Mouse (Mus musculus) forebrain, embryonic 16.5 days (tissue): ENCODE measurements around the gene Sept4. TPM values are rescaled to one million over a fixed set of nuclear protein-coding genes. Genes with fewer than 3 reads are reported as not detected.
A peak's percentile ranks its signal among the peaks of the same experiment; 100 is the strongest.

ENCODE experiments used
- ATAC-seq: fragments of 200-750 bp; cut with Nextera tagmentation; 2 replicates; pipeline ENCODE4 v1.8.0; 2017; ENCODE audit warnings: mild to moderate bottlenecking, moderate library complexity
- H3K27ac ChIP-seq: fragments of 300-500 bp; sonication (generic); 2 replicates; pipeline ENCODE4 v1.5.1; 2014; ENCODE audit warnings: low read length, control low read depth
- H3K27me3 ChIP-seq: fragments of 300-500 bp; sonication (generic); replicated peaks from 2 replicates; pipeline ENCODE4 v1.6.1; 2014; ENCODE audit warnings: low read length; ENCODE audit not compliant: control insufficient read depth, insufficient read depth
- H3K36me3 ChIP-seq: fragments of 300-500 bp; sonication (generic); 2 replicates; pipeline ENCODE4 v1.6.1; 2014; ENCODE audit not compliant: control insufficient read depth, insufficient read depth
- H3K4me1 ChIP-seq: fragments of 300-500 bp; sonication (generic); replicated peaks from 2 replicates; pipeline ENCODE4 v1.6.1; 2014; ENCODE audit warnings: low read length; ENCODE audit not compliant: control insufficient read depth, insufficient read depth
- H3K4me2 ChIP-seq: fragments of 300-500 bp; sonication (generic); 2 replicates; pipeline ENCODE4 v1.6.1; 2014; ENCODE audit warnings: mild to moderate bottlenecking, low read length, control low read depth
- H3K4me3 ChIP-seq: fragments of 300-500 bp; sonication (generic); replicated peaks from 2 replicates; pipeline ENCODE4 v1.5.1; 2014; ENCODE audit warnings: mild to moderate bottlenecking, low read length, control low read depth
- H3K9ac ChIP-seq: fragments of 300-500 bp; sonication (generic); replicated peaks from 2 replicates; pipeline ENCODE4 v1.6.1; 2014; ENCODE audit warnings: low read depth, low read length, control low read depth
- H3K9me3 ChIP-seq: fragments of 300-500 bp; sonication (generic); 2 replicates; pipeline ENCODE4 v1.6.1; 2016; ENCODE audit warnings: low read length; ENCODE audit not compliant: control insufficient read depth
- WGBS: fragments of 180-500 bp; shearing (Covaris S2); extraction: QIAGEN DNeasy Blood & Tissue Kit; methylation state at CpG from one replicate; pipeline ENCODE4 v1.1.7; 2014; 5-methylcytosine and 5-hydroxymethylcytosine counted together
- polyA plus RNA-seq: library from polyadenylated mRNA; unstranded; fragments of >200 nt; fragmentation: Nextera tagmentation; extraction: Ambion mirVana; gene quantifications from 2 replicates; pipeline ENCODE4 v1.2.1, GENCODE M21; 2015

Gene Sept4
- polyA plus RNA-seq, 1 experiment from 2014 or later: 21.9 TPM

DNA sequence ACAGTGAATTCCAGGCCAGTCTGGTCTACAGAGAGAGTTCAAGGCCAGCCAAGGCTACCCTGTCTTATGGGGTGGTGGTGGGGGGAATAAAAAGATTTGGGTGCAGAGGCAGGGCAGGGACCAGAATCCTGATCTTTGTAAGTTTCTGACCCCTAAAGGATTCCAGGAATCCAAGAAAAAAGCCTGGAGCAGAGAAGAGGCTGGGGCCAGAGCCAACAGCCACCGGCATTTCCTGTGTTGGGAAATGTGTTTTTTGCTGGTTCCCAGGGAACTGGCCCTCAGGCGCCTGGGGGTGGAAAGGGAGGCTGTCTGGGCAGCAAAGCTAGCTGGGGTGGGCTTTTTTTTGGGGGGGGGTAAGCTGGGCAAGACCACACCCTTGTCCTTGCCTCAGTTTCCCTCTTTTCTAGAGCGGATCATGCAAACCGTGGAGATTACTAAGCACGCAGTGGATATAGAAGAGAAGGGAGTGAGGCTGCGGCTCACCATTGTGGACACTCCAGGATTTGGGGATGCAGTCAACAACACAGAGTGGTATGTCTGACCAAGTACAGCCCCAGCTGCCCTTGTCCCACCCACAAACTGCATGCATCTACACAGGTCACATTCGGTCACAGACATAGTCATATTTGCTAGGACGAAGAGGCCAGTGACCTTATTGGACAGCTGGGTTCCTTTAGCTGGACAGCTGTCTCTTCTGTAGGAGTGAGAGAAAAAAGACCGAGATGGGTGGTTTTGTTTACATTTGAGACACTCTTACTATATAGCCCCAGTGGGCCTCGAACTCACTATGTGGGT is 16.2 kb downstream of the Sept4 start:
- Histone ChIP-seq H3K27ac (no peak overlapping the region), H3K9ac (no peak overlapping the region), H3K4me3 (no peak overlapping the region), H3K27me3 (no peaks in the 10 kb centered on the region), H3K9me3 (no peaks in the 10 kb centered on the region), H3K4me2 (no peak overlapping the region), H3K36me3 (no peaks in the 10 kb centered on the region), H3K4me1 (peaks cover 5% of the 10 kb centered on the region)
- WGBS: 86% methylated on average over 10 of the region's 10 CpGs
- ATAC-seq: no peak

DNA sequence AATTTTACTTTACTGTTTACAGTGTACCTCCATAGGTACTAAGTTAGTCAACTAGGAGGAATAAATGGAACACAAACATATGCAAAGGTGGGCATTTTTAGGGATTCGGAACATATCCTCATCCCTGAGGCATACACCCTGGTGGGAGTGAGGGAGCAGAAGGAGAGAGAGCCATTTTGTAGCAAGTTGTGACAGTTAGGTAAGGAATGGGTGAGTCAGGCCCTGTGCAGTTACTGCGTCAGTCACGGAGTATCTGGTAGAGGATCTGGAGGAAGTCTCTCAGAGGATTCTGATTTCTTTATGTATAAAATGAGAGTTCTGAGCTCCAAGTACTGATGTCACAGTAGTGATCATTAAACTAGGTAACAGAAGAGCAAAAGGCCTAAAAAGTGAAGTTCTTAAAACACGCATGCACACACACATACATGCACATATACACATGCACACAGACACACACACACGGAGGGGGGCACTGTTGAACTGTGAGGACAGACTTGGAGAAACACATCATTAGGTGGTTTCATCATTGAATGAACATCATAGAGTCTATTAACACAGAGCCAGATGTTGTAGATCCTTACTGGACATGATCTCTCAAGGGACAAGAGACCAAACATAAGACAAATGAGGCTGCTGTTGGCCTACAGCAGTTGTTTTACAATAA is 18.6 kb downstream of the Sept4 start:
- no peak overlapping the region for H3K27ac ChIP-seq
- 93% methylated on average over 5 of the region's 5 CpGs for WGBS
- no peak for ATAC-seq

DNA sequence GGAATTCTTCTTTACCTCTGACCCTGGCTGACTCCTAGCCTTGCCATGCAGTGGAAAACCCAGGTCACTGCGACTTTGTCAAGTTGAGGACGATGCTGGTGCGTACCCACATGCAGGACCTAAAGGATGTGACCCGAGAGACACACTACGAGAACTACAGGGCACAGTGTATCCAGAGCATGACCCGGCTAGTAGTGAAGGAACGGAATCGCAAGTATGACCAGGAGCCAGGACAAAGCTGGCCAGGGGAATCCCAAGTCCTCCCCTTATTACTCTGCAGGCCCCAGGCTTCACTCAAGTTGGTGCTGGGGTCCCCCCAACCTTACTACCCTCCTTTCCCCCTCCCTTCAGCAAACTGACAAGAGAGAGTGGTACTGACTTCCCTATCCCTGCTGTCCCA is 20.9 kb downstream of the Sept4 start:
- Histone ChIP-seq H3K4me1 (peaks cover 30% of the 10 kb centered on the region), H3K4me2 (no peak overlapping the region), H3K27me3 (no peaks in the 10 kb centered on the region), H3K4me3 (no peak overlapping the region), H3K27ac (no peak overlapping the region), H3K36me3 (no peaks in the 10 kb centered on the region), H3K9me3 (no peaks in the 10 kb centered on the region), H3K9ac (no peak overlapping the region)
- 92% methylated on average over 8 of the region's 8 CpGs for WGBS
- ATAC-seq: no peak

More for the DNA sequence above, 18.6 kb downstream of the Sept4 start:
- no peaks in the 10 kb centered on the region for H3K27me3 ChIP-seq
- no peak overlapping the region for H3K9ac ChIP-seq
- no peaks in the 10 kb centered on the region for H3K9me3 ChIP-seq
- H3K4me2 ChIP-seq: no peak overlapping the region
- no peaks in the 10 kb centered on the region for H3K36me3 ChIP-seq
- H3K4me3 ChIP-seq: no peak overlapping the region
- peaks cover 14% of the 10 kb centered on the region for H3K4me1 ChIP-seq

DNA sequence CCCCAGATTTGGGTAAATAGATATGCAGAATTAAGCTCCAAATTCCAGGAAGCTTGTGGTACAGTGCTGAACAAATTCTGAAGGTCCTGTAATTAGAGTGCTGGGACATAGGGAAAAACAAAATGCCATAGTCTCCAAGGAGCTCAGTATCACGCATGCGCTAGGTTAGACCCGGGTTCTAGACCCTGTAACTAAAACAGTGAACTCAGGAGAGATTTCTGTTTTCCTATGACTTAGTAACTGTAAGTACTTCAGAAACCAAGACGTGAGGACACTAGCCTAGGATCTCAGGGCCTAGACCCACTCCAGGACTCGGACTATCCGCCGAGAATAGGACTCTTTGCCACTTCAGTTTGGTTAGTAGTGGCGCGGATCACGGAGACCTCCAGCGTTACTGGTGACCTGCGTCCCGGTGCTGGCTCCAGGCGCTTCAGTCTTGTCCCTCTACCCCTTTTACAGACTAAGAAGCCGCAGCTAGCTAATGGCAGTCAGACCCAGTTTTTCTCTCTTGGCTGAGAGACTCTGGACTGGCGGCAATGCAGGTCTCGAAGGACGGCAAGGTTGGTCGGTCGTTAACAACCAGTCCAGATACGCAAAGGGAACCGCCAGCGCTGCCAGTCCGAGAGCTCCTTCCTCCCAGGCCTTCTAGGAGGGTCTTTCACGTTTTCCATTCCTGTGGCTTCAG is 22.3 kb downstream of the Sept4 start:
- Histone ChIP-seq H3K27ac (peak overlapping the region; percentile 93), H3K27me3 (no peaks in the 10 kb centered on the region), H3K9me3 (no peaks in the 10 kb centered on the region), H3K4me1 (peaks cover 35% of the 10 kb centered on the region), H3K9ac (peak overlapping the region; percentile 84), H3K4me2 (peak overlapping the region; percentile 92), H3K4me3 (peak overlapping the region; percentile 79), H3K36me3 (no peaks in the 10 kb centered on the region)
- ATAC-seq: no peak
- WGBS: 2% methylated on average over 25 of the region's 25 CpGs

DNA sequence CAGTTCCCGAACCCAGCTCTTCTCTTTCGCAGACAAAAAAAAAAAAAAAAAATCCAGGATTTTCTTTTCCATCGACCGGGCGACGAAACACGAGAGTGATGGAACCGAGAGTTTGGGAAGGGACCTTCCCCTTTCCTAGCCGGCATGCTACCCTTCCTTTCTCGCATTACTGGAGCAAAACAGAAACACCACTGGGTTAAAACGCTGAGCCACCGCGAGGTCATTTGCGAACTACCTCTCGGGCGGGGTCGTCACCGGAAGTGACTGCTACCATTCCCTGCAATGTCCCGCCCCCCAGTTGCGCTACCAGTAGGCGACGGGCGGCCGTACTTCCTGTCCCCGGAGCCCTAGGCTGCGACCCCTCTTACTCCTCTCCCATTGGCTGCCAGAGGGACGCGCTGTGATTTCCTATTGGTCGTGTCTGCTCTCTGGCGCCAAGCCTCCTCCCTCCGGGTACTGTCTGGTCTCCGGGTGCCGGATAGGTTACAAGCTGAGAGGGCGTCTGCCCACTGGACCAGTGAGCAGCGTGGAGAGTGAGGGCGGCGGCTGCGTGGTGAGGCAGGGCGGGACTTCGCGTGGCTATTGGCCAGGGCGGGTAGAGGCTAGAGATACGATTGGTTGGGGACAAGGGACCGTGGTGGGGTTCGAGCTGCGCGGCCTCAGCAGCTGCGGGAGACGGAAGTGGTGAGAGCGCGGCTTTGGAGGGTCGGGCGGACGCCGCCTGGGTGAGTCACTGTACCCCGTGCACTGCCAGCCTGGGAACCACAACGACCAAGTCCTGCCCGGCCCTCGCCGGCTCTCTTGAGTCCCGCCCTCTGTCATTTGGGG is 23.0 kb downstream of the Sept4 start, which contains the start of gene Mtmr4:
Mtmr4 (plus strand) TSS at position 637 of the 828 bp plus-strand sequence.
- 0% methylated on average over 60 of the region's 61 CpGs for WGBS
- Histone ChIP-seq H3K4me1 (peaks cover 41% of the 10 kb centered on the region), H3K9me3 (no peaks in the 10 kb centered on the region), H3K27ac (peak within 1 kb of the TSS; percentile 93), H3K36me3 (no peaks in the 10 kb centered on the region), H3K27me3 (no peaks in the 10 kb centered on the region), H3K9ac (peak within 1 kb of the TSS; percentile 84), H3K4me3 (peak within 1 kb of the TSS; percentile 79), H3K4me2 (peak within 1 kb of the TSS; percentile 92)
- ATAC-seq: peak; percentile 98

DNA sequence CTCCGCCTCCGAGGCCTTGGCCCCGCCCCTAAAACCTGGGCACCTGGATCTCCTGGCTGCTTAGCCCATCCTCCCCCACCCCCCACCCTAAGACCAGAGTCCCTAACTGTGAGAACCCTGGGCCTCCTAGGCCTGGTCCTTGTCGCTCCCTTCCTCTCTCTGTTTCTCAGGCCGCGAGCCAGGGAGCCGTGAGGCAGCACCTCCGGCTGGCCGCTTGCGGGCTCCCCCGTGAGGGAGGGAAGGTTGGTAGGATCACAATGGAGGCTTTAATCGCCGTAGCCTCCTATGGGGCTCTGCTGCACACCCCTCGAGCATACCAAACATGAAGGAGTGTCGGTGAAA is 23.6 kb downstream of the Sept4 start:
- H3K4me1 ChIP-seq: peaks cover 47% of the 10 kb centered on the region
- no peaks in the 10 kb centered on the region for H3K27me3 ChIP-seq
- peak overlapping the region; percentile 92 for H3K27ac ChIP-seq
- H3K4me2 ChIP-seq: peak overlapping the region; percentile 89
- peak overlapping the region; percentile 79 for H3K4me3 ChIP-seq
- H3K36me3 ChIP-seq: no peaks in the 10 kb centered on the region
- ATAC-seq: no peak
- H3K9ac ChIP-seq: peak overlapping the region; percentile 77
- WGBS: 0% methylated on average over 14 of the region's 15 CpGs
- H3K9me3 ChIP-seq: no peaks in the 10 kb centered on the region

DNA sequence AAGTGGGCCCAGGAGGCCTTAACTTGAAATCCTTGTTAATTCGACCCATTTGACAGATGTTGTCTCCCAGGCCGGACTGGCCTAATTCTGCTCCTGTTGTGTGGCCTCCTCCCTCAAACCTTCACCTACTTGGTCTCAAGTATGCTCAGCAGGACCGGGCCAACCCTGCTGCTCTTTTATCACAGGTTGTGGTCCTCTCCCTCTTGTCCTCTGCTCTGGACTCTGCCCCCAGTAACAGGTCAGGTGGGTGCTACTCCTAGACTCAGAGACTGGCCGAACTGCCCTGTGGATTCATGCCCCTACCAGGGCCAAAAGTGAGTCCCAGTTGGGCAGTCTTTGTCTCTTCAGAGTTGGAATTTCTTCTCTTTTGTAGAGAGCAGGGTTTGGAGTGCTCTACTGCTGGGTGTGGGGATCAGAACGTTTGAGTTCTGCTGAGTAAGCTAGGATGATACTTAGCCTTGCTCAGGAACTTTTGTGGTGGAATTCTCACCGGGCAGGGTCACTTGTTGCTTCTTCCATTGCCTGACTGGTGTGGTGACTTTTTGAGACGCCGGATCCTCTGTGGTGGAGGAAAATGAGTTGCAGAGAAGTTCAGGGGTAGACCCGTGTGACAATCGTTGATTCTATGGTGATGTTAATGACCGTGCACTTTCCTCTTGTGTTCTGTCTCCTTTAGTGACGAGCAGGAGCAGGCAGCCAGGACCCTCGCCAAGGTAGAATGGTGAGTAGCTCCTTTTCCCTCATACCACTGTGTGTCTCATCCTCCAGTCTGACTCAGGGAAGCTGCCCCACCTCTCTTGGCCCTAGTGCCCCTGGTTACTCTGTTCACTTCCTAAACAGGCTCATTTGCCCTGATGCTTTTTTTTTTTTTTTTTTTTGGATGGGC is 24.3 kb downstream of the Sept4 start:
- Histone ChIP-seq H3K9me3 (no peaks in the 10 kb centered on the region), H3K4me3 (peak overlapping the region; percentile 79), H3K4me2 (peak overlapping the region; percentile 89), H3K9ac (peak overlapping the region; percentile 77), H3K4me1 (peaks cover 49% of the 10 kb centered on the region), H3K36me3 (peaks cover 4% of the 10 kb centered on the region; the same call in 1 of the 2 replicates), H3K27me3 (no peaks in the 10 kb centered on the region), H3K27ac (peak overlapping the region; percentile 92)
- ATAC-seq: no peak
- WGBS: 37% methylated on average over 13 of the region's 13 CpGs

DNA sequence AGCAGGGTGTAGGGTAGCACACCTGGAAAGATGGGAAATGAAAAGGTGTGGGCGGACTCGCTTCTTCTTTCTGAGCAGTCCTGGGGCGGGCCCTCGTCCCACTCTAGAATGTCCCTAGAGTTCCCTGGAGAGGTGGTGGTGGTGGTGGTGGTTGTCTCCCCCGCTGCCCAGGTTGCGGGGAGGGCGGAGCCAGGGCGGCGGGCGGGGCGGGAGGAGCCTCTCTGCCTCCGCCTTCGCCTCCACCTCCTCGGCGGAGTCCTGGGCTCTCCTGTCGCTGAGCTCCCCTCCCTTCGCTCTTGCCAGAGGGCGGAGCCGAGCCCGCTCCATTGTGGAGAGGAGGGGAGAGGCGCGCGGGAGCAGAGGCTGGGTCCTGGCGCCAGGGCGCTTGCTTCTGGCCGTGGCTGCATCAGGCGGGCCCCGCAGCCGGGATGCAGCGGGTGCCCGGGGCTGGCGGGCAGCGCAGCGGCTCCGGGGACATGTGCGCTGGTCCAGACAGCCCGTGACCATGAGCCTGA is 26.7 kb downstream of the Sept4 start:
- WGBS: 2% methylated on average over 22 of the region's 37 CpGs

More for the DNA sequence above, 26.7 kb downstream of the Sept4 start:
- Histone ChIP-seq H3K9me3 (no peaks in the 10 kb centered on the region), H3K9ac (peak overlapping the region; percentile 98), H3K4me3 (peak overlapping the region; percentile 90), H3K4me1 (peaks cover 40% of the 10 kb centered on the region), H3K36me3 (peaks cover 18% of the 10 kb centered on the region), H3K27me3 (no peaks in the 10 kb centered on the region), H3K4me2 (peak overlapping the region; percentile 53), H3K27ac (peak overlapping the region; percentile 89)
- ATAC-seq: peak; percentile 53
